Mouse (Mus musculus): ENCODE data around the gene Adarb1. TPM values are rescaled to one million over a fixed set of nuclear protein-coding genes. Genes with fewer than 3 reads are reported as not detected.

The Adarb1 gene
- polyA plus RNA-seq, 1 experiment = 154 TPM

DNA sequence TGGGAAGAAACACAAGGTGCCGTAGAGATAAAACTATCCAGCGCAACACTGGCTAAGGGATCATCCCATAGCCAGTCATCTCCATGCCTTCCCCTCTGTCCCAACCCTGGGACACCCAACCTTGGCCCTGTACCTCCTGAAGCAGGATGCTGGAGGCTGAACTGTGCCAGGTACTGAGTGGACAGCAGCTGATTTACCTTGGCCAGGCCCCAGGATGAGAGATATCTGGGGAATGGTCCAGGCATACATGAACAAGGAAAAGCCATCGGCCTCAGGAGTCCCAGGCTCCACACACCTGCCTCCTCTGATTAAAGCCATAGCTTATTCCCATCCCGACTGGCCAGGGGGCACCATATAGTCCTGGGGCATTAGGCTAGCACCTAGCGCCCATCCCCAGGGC lies 171.0 kb downstream of the Adarb1 start:
- 65% methylated on average over 5 of the region's 5 CpGs for WGBS
- Histone ChIP-seq H3K27me3 (ENCODE audit: control insufficient read depth, insufficient read depth, low read length) (no peaks in the 10 kb centered on the region), H3K4me3 (replicated peaks; ENCODE audit: insufficient read depth, low read depth, low read length) (no peak overlapping the region), H3K4me1 (ENCODE audit: control insufficient read depth, insufficient read depth, low read length) (peaks cover 31% of the 10 kb centered on the region), H3K27ac (ENCODE audit: insufficient read depth, low read length) (no peak overlapping the region)
- no peak for DNase-seq
- TF ChIP-seq CTCF (IDR thresholded peaks at IDR 0.05; ENCODE audit: borderline replicate concordance, insufficient read depth, low read depth, low read length) = no peak

DNA sequence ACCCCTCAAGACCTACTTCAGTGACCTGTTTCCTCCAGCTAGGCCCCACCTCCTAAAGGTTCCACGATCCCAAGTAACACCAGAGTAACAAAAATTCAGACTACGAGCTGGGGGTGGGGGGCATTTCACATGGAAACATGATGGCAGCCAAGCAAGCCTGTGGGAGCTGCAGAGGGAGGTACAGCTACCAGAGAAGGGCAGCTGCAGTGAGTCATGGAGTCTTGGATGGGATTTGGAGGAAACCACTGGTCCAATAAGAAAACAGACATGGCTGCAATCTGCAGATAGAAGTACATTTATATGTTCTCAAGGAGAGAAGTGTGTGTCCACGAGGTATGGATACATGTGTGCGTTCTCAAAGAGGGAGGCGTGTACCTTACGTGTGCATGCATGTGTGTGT lies 173.3 kb downstream of the Adarb1 start:
- Histone ChIP-seq H3K27ac (ENCODE audit: insufficient read depth, low read length) (no peak overlapping the region), H3K27me3 (ENCODE audit: control insufficient read depth, insufficient read depth, low read length) (no peaks in the 10 kb centered on the region), H3K4me3 (replicated peaks; ENCODE audit: insufficient read depth, low read depth, low read length) (no peak overlapping the region), H3K4me1 (ENCODE audit: control insufficient read depth, insufficient read depth, low read length) (peaks cover 15% of the 10 kb centered on the region)
- TF ChIP-seq POLR2A (IDR thresholded peaks at IDR 0.05; ENCODE audit: borderline replicate concordance, insufficient read depth, low read length) (no peak), CTCF (IDR thresholded peaks at IDR 0.05; ENCODE audit: borderline replicate concordance, insufficient read depth, low read depth, low read length) (no peak)
- no peak for DNase-seq
- 95% methylated on average over 6 of the region's 6 CpGs for WGBS

DNA sequence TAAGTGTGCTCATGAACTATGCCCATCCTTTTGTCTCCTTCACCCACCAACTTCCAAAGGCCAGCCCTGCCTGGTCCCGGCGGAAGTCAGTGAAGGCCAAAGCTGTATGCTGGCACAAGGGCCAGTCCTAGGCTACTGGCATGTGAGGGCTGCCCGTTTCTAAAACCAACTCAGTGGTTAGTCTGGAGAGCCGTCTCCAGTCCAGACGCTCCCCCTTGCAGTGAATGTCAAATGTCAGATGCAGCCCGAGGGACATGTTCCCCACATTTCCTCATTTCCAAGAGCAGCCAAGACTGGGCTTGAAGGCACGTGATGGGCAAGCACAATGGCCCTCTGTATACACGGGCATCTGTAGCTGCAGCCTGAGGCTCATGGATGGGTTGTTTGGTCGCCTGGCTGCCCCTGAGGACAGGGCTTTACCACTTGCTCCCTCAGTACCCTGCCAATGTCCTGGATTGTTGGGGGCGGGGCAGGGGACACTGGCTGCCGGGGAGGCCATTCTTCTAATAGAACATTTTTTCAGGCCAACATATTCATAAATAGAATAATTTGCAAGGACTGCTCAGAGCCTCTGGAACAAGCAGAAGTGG lies 174.4 kb downstream of the Adarb1 start:
- H3K4me1 ChIP-seq (ENCODE audit: control insufficient read depth, insufficient read depth, low read length) = peaks cover 15% of the 10 kb centered on the region
- WGBS = 29% methylated on average over 11 of the region's 11 CpGs
- no peak overlapping the region for H3K4me3 ChIP-seq (replicated peaks; ENCODE audit: insufficient read depth, low read depth, low read length)
- no peak for TF ChIP-seq POLR2A (IDR thresholded peaks at IDR 0.05; ENCODE audit: borderline replicate concordance, insufficient read depth, low read length)
- TF ChIP-seq CTCF (IDR thresholded peaks at IDR 0.05; ENCODE audit: borderline replicate concordance, insufficient read depth, low read depth, low read length) = no peak
- no peaks in the 10 kb centered on the region for H3K27me3 ChIP-seq (ENCODE audit: control insufficient read depth, insufficient read depth, low read length)
- DNase-seq = peak in 1 of 2 experiments; percentile 47
- no peak overlapping the region for H3K27ac ChIP-seq (ENCODE audit: insufficient read depth, low read length)

DNA sequence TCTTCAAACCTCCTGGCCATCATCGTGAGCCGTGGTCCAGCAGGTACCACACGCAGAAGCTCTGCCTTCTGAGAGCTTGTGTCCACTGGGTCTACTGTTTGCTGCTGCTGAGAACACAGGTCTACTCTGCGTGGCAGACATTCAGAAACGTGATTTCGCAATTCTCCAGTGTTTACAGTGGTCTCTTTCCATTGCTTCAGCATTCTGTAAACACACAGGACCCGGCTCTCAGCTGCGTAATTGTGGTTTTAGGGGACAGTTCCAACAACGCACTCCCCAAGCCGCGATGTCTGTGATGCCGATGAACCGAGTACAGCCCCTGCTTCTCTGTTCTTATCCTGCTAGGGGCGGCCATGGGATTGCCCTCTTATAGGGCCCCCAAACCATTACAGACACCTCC lies 175.2 kb downstream of the Adarb1 start:
- Histone ChIP-seq H3K27me3 (ENCODE audit: control insufficient read depth, insufficient read depth, low read length) (no peaks in the 10 kb centered on the region), H3K27ac (ENCODE audit: insufficient read depth, low read length) (no peak overlapping the region), H3K4me3 (replicated peaks; ENCODE audit: insufficient read depth, low read depth, low read length) (no peak overlapping the region), H3K4me1 (ENCODE audit: control insufficient read depth, insufficient read depth, low read length) (peaks cover 10% of the 10 kb centered on the region)
- no peak for DNase-seq
- no peak for TF ChIP-seq POLR2A (IDR thresholded peaks at IDR 0.05; ENCODE audit: borderline replicate concordance, insufficient read depth, low read length)
- no peak for TF ChIP-seq CTCF (IDR thresholded peaks at IDR 0.05; ENCODE audit: borderline replicate concordance, insufficient read depth, low read depth, low read length)
- WGBS = 92% methylated on average over 14 of the region's 14 CpGs

DNA sequence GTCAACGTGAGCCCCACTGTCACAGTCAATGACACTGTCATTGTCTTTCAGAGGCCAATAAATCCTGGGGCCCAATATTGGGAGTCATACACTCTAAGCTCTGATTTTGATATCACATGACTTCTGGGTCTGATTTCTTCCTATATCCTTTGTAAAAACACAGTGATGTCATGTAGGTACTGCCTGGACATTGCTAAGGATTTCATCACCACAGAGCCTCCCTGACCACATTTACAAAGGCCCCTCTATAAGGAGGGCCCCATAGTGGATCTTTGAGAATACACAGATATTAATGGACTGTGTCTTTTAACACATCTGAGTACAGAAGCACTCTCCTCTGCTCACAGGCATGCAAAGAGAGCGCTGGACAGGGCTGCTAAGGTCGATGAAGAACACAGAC lies 175.7 kb downstream of the Adarb1 start:
- TF ChIP-seq POLR2A (IDR thresholded peaks at IDR 0.05; ENCODE audit: borderline replicate concordance, insufficient read depth, low read length) (no peak), CTCF (IDR thresholded peaks at IDR 0.05; ENCODE audit: borderline replicate concordance, insufficient read depth, low read depth, low read length) (no peak)
- H3K4me1 ChIP-seq (ENCODE audit: control insufficient read depth, insufficient read depth, low read length) = peaks cover 5% of the 10 kb centered on the region
- no peaks in the 10 kb centered on the region for H3K27me3 ChIP-seq (ENCODE audit: control insufficient read depth, insufficient read depth, low read length)
- no peak overlapping the region for H3K27ac ChIP-seq (ENCODE audit: insufficient read depth, low read length)
- no peak for DNase-seq
- WGBS = 89% methylated on average over 3 of the region's 3 CpGs
- H3K4me3 ChIP-seq (replicated peaks; ENCODE audit: insufficient read depth, low read depth, low read length) = no peak overlapping the region

DNA sequence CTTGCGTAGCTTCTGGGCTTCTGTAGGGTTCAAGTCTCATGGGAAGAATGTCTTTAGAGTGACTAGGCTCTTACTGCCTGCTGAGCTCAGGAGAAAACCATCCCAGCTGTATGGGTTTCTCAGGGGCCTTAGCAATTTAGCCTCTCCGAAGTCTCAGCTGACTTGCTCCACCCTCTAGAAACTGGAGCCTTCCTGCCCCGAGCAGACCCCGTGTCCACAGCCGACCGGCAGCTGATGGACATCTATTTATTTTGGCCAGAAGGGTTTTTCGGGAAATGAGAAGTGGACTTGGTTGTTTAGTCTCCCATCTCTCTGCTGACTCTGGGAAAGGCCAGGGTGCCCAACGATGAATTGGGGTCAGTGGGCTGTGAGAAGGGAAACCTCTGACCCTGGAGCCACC lies 177.3 kb downstream of the Adarb1 start:
- H3K4me3 ChIP-seq (replicated peaks; ENCODE audit: insufficient read depth, low read depth, low read length) = no peak overlapping the region
- no peaks in the 10 kb centered on the region for H3K4me1 ChIP-seq (ENCODE audit: control insufficient read depth, insufficient read depth, low read length)
- WGBS = 90% methylated on average over 8 of the region's 8 CpGs

More for the DNA sequence above, 177.3 kb downstream of the Adarb1 start:
- no peak for DNase-seq
- no peak overlapping the region for H3K27ac ChIP-seq (ENCODE audit: insufficient read depth, low read length)
- no peaks in the 10 kb centered on the region for H3K27me3 ChIP-seq (ENCODE audit: control insufficient read depth, insufficient read depth, low read length)
- TF ChIP-seq CTCF (IDR thresholded peaks at IDR 0.05; ENCODE audit: borderline replicate concordance, insufficient read depth, low read depth, low read length) = no peak

Other genes with a start within 250 kb of the Adarb1 start
- gene Pofut2, start 159.1 kb downstream of the Adarb1 start, polyA plus RNA-seq (2012; rRNA removed) = 44.9 and 45.2 TPM in 2 replicates
- 36.5 and 39.0 TPM in 2 replicates for gene Fam207a, start 97.5 kb upstream of the Adarb1 start, polyA plus RNA-seq (2012; rRNA removed)
- gene Itgb2, start 112.0 kb upstream of the Adarb1 start, polyA plus RNA-seq (2012; rRNA removed) = 2.3 and 2.4 TPM in 2 replicates
- 113 and 118 TPM in 2 replicates for gene Pttg1ip, start 163.4 kb upstream of the Adarb1 start, polyA plus RNA-seq (2012; rRNA removed)
- gene Sumo3, start 187.8 kb upstream of the Adarb1 start, polyA plus RNA-seq (2012; rRNA removed) = 301 and 310 TPM in 2 replicates
- 33.8 and 37.7 TPM in 2 replicates for gene Gm49325, start 187.9 kb upstream of the Adarb1 start, polyA plus RNA-seq (2012; rRNA removed)
- 37.5 and 39.5 TPM in 2 replicates for gene Ube2g2, start 204.0 kb upstream of the Adarb1 start, polyA plus RNA-seq (2012; rRNA removed)